Mouse (Mus musculus): ENCODE data around the gene Dusp10.
A peak's percentile ranks its signal among the peaks of the same experiment; 100 is the strongest.

Gene Dusp10

DNA sequence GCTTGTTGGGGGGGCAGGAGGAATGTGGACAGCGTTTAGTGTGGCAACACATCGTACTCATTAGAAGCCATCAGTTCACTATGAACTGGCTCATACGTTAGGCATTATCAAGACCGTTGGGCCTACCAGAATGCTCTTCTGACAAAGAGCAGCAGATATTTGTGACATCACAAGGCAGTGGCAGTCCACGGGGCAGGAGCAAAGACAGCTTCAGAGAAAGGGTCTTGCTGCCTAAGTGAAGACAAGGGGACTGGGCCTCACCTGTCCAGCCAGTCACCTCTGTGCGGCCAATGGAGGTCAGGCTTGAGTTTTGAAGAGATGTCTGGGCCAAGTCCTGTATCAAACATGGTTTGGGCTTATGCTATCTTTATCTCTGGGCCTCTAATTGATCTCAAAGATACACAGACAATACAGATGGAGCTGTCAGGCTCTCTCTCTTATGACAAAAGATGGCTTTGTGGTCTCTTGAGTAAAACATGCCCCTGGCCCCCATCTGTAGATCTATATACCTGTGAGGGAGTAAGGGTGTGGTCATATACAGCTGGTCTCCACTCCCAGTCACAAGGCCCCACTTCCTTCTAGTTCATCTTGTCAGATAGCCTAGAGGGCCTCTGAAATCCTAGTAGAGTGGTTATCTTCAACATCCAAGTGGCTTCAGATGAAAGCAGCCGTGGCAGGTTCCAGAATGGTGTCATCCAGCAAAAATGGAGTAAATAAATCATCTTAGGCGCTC, 17.1 kb downstream of the Dusp10 start:
- no peak for DNase-seq (ENCODE audit: low spot score)

DNA sequence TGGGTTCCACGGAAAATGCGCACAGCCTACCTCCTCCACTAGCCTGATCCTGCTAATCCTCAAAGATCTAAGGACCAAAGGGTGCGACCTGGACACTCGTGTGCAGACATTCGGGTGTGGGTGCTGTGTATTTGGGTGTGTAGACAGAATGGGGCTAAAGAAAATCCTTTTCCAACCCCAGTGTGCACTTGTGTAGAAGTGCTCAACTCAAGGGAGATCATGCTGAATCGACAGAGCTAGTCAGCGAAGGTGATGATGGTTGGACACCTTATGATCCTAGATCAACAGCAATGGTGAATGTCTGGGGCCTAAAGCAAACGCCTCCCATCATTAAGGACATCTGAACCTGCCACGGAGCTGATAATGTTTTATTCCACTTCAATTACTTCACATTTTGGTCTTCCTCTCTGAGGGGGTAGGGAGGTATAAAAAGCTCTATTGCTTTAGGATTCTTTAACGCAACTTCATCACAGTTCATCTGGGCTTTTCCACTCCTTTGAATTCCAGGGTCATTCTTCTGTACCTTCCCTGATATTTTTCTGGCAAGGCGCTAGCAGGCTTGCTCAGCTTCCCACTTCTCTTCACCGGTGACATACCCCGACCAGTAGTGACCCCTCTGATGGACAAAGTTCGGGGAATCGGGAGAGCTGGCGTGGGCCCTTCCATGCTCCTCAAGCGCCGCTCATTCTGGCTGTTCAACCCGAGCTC, 19.7 kb downstream of the Dusp10 start:
- no peak for DNase-seq (ENCODE audit: low spot score)

DNA sequence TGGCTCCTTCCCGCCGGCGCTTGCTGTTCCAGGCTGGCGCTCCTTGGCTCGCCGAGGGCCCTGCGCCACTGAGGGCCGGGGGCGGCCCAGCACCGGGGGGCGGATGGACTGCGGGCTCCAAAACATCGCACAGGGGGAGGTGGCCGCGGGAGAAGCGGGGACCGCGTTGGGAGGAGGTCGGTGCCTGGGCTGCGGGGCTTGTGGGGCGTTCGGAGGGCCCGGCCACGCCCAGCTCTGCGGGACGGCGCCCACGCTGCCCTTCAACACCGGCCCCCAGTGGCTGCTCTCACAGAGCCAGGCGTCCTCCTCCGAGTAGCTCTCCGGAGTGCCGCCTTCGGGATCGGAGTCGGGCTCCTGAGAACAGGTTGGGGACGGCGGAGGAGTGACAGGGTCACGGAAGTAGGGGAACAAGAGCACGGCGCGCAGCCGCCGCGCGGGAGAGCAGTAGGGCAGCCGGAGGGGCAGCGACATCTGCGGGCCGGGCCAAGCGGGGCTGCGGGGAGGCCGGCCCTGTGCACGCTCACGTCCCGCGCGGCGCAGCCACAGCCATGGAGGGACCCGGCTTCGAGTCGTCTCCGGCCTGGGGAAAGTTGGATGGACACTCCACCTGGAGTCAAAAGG, 20.4 kb downstream of the Dusp10 start:
- no peak for DNase-seq (ENCODE audit: low spot score)

DNA sequence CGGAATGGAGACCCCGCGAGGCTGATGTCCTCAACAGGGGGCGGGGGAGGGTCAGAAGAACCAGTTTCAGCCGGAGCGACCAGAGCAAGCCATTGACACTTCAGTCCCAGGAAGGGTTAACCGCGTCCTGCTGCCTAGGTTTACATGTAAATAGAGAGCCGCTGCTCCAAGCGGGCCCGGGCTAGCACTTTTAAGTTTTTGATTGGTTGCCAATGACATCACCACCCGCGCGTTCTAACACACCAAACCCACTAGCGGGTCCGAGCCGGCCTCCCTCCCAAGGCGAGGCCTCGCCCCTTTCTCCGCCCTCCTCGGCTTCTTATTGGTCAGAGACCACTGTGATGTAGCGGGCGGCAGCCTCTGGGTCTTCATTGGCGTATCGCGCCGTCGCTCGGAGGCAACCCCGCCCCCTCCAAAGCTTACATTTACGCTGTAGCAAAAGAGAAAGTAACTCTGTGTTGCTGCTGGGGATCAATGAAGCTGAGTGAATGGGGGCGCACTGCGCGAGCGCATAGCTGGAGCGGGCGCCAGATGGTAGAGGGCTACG, 21.0 kb downstream of the Dusp10 start, which contains the start of gene 1700056E22Rik:
Gene 1700056E22Rik, minus strand, starts transcription at position 291 of the 547 bp plus-strand sequence.
- peak; percentile 98 for DNase-seq (ENCODE audit: low spot score)

DNA sequence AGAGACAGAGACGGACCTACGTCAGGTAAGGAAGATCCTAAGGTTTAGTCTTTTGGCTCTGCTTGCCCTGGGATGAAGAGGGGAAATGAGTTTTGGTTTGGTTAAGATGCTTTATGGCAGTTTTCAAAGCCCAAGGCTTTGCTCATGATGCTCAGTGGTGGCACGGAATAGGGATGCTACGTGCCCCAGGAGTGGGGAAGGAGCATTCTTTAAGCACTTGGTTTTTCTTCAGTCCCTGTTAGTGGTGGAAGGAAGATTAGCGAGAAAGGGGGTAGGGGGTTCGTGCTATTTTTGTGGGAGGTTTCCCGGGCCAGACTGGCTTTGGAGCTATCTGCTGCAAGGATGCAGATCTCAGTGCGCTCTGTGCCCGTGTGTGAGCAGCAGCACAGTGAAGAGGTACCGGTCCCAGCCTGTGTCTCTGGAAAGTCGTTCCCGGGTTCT, 21.7 kb downstream of the Dusp10 start:
- peak; percentile 58 for DNase-seq (ENCODE audit: low spot score)

DNA sequence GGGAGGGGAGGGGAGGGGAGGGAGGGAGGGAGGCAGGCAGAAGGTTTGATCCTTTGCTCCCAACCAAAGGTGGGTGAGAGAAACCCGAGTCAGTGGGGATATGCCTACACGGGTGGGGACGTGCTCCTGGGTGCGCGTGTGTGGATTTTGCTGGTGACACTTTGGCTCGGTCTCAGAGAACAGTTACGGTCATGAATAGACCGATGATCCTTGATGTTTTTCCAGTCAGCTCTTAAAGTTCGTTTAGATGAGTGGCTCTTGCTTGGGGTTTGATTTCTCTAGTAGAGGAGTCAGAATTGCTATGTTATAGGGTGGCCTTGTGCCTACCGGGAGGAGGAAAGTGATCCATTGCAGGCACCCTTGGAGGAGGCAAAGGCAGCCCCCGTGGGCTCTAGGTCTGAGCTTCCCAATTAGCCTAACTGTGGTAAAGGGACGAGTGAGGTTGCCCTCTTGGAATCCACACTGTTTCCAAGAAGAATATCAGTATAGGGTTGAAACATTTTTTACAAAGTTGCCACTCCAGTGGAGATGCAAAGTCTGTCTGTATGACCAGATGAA, 22.3 kb downstream of the Dusp10 start:
- DNase-seq (ENCODE audit: low spot score), result no peak

DNA sequence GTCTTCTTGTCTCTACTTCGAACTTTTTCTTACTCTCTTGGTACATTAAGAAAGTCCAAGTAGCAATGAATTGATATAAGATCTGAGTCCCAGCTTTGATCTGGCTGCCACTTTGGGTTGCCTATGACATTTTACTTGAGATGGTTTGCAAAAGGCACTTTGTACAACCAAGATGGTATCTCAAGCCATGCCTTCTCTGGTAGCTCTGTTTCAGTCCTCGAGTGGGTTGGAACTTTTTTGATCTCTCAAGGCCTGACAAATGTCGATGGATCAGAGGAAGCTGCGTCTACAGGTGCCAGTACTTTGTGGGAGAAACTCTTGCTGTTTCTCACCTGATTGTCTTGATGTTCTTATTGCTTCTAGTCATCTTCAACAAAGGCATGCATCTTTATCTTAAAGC, 24.7 kb downstream of the Dusp10 start:
- no peak for DNase-seq (ENCODE audit: low spot score)

DNA sequence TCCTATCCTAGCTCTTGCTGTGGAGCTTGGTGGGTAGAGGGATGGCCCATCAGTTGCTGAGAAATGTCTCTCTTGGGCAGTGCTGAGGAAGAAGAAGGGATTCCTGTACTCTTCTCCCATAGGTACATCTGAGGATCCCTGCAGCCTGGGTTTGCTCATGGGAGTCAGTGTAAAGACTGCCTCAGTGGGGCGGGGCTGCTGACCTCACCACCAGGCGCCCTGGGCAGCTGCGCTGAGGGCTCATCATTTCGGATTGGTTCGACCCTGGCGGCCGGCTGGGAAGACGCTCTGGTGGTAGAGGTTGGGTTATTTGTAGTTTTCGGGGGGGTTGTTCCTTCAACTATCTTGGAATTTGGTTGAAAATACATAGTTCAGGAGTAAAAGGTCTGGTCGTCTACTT, 26.2 kb downstream of the Dusp10 start:
- DNase-seq (ENCODE audit: low spot score), result no peak

DNA sequence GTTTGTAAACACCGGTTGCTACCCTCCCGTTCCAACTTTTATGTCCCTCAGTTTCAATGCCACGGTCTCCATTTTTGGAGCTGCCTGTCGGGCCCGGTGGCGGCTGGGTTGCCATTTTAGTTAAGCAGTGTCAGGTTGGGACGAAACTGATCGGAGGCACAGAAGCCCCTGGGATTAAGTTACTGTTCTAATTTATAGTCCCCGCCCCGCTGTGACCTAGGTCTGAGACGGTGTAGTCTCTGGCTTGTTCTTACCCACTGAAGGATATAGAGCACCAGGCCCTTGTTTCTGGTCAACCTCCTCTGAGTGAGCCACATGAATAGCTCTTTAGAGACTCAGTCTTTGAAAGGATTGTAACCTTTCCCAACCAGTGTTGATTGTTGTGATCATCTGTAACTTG, 27.1 kb downstream of the Dusp10 start:
- no peak for DNase-seq (ENCODE audit: low spot score)

DNA sequence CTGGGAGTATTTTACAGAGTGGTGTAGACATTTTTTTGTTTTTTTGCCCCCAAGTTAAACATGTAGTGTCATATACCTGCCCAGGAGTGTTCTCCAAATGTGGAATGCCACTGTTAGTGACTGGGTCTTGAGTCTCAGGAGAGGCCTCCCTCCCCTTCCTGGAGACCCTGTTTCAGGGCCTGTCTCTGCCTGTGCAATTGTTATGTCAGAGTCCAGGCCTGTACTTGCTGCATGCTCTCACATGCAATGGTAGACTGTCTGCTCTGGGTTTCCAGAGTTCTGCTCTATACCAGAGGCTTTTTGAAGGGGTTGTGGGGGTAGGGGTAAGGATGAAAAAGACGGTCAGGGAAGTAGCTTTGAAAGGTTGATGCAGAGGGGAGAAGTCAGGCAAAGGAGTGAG, 27.8 kb downstream of the Dusp10 start:
- DNase-seq (ENCODE audit: low spot score), result no peak

DNA sequence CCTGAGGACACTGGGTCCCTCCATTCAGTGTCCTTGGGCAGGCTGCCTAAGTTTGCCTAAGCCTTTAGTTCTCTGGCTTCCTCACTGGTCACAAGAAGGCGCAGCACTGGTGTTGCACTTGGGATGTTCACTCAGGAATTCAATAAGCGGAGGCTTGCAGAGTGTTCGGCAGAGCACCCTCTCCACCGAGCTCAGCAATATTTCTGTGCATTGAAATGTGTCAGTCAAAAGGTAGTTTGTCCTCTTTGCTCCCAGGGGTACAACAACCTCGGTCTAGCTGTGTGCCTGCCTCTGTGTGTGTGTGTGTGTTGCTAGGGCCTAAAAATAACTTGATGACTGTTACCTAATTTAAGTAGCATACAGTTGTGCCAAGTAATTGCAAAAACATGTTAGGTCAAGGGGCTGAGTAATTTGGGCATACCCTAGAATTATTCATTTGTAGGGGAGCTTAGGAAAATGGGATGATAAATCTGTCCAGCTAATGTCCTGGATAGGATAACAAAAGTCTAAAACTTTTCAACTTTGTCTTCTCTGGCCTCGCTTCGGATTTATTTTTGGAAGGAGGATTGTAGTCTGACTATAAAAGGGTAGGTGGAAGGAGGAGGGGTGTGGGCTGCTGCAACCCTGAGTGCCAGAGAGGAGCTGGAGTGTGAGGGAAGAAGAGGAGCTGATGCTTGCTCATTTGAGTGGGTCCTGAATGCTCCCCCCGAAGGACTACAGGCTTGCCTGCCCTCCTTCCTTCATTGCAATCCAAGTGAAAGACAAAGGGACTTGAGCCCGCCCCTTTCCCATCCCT, 28.9 kb downstream of the Dusp10 start:
- no peak for DNase-seq (ENCODE audit: low spot score)

DNA sequence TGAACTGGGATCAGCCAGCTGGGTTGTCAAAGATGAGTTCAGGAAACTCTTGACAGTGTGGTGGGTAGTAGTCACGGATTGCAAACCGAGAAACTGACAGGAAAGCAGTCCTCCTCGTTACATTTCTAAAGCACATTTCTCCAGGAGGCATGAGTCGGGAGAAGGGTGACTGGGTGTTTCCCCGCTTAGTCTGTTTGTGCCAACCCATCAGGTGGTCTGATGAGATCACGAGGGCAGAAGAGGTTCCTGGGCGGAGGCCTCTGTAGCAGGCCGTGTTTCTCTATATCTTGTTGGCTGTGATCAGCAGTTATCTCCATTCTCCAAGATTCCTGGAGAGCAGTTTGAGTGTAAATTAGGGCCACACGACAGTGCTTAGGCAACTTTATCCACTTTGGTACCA, 29.6 kb downstream of the Dusp10 start:
- DNase-seq (ENCODE audit: low spot score), result no peak

DNA sequence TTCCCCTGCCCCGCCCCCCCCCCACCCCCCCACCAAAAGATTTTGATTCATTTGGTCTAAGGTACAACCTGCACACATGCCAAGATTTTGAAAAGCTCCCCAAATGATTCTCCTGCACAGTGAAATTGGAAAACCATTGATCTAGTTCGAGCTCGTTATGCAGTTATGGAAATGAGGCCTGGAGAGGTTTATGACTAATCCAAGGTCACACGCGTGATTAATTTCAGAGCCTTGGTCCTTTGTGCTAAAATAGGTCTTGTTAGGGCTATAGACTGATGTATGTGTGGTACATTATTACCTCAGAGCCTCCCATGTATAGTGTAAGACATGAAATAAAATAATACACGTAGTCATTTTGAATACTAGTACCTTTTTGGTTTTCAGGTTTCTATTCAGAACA, 30.3 kb downstream of the Dusp10 start:
- DNase-seq (ENCODE audit: low spot score), result no peak

DNA sequence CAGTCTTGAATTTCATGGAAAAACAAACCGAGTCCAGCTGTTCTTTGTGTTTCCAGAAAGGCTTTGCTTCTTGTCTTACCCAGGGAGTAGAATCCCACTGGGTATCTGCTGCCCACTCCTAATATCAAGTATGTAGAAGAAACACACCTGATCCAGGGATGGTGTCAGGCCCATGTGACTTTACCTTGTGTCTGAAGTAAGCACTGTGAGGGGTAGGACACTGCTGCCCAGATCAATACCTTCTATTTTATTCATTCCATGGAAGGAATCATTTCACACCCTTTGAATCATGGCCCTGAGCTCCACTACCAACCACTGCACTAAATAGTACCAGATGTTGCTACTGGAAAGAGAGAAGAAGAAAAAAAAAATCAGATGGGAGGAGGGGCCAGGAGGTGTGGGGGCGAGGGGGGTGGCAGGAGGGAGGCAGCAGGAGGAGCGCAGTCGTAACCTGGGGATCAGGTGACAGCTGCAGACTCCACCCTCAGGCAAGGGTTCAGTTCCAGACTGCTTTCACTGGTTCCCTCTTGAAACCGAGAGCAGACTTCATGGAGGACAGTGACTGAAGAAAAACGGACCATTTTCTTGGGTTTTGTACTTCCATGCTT, 33.1 kb downstream of the Dusp10 start:
- DNase-seq (ENCODE audit: low spot score), result peak; percentile 41

DNA sequence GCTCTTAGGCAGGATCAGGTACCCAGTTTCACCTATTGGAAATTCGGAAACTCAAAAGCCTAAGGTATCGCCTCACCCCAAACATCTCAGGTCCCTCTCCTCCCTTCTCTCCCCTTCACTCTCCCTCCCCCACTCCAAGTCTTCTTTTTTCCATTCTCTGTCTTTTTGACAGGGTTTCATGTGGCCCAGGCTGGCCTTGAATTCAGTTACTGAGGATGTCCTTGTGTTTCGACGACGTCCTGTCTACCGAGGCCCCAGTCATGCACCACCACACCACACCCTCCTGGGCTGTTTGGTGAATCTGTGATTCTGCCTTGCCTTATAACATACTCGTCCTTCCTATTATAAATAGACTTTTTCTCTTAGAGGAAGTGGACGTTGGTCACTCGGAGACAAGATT, 34.7 kb downstream of the Dusp10 start:
- DNase-seq (ENCODE audit: low spot score), result no peak

DNA sequence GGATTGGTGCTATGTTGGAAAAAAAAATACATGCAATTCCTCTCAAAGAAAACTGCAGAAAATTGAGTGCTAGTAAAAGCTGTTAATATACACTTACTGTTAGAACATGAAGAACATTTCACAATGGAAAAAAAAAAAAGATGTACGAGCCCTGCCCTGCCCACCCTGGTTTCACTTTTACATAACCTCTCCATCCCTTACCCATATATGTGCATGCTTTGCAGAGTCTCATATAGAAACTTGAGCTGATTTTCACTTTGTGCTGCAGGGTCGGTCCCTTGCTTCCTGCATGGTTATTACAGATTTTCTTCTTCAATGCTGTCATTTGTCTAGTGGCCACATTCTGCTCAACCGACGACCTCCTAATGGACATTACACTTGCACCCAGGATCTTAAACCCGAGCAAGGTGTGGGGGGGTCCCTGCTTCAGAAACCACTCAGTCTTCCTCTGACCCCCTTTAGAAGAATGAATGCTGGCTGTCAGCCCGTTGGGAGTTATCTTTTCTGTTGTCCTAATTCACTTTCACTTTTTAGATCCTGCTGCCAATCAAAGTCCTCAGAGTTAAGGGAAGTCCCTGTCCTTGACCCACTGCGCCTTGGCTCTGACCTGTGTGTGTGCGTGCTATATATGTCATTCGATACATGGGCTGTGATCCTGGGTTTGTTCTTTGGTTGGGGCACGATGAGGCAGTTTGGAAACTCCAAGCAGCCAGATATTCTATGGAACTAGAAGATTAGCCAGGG, 35.7 kb downstream of the Dusp10 start:
- DNase-seq (ENCODE audit: low spot score), result no peak

DNA sequence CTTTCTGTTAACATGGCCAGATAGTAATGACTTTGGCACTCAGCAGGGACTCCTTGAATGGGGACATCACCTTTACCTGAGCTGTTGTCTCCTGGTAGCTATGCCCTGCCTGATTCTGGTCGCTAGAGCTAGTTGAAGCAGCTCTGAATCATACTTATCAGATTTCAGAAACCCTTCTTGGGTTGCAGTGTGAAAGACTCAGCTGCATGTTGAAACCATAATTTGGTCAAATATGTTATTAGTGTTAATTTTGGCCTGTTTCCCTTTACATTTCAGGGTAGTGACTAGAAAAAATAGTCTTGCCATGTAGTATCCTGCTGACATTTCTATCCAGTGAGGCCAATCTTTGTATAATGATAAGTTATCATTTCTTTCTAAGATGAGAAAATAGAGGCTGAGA, 38.2 kb downstream of the Dusp10 start:
- DNase-seq (ENCODE audit: low spot score), result no peak

DNA sequence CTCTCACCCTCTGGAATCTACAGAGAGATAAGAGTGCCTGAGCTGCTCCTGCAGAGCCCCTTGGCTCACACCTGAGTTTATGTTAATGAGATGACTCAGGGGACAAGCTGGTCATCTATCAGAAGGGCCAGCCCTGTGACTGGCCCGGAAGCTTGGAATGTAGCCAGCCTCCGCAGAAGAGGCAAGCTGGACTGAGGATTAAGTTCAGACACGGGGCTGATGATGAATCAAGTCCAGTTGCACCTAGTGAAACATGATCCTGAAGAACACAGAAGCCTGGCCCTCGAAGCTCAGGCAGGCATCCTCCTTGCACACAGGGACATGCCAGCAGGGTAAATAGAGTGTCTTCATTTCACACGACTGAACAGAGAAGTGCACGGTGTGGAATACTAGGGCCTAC, 38.7 kb downstream of the Dusp10 start:
- peak; percentile 32 for DNase-seq (ENCODE audit: low spot score)

DNA sequence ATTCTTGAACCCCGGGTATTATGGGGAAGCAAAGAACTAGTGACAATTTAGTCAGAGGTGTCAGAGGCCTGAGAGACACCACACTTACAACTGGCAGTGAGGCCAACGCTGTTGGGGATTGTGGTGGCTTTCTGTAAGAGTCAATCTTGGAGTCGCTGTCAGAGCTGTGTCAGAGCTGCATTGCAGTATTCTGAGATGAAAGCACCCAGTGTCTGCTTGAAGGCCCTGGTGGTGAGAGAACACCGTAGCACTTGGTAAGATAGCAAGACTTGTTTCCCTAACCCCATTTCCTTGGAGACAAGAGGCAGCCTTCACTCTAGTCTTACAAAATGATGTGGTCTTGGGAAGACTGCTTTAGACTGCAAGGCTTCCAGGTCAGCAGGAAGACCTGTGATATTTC, 39.2 kb downstream of the Dusp10 start:
- no peak for DNase-seq (ENCODE audit: low spot score)

DNA sequence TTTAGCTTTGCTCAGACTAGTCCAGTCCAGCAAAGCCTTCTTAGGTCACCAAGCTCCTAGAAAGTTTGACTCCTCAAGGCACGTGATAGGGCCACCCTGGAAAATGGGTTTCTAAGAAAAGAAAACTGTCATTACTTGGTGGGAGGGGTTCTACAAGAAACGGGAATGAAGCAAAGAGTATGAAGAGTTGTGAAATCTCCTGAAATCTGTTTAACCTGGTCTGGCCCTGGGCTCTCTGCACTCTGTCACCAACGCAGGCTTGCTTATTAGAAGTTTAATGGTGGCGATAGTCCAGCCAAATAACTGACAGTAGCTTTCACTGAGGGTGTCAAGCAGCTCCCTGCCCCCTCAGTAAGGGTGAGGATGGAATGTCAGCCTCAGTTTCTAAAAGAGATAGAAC, 40.0 kb downstream of the Dusp10 start:
- DNase-seq (ENCODE audit: low spot score), result no peak

DNA sequence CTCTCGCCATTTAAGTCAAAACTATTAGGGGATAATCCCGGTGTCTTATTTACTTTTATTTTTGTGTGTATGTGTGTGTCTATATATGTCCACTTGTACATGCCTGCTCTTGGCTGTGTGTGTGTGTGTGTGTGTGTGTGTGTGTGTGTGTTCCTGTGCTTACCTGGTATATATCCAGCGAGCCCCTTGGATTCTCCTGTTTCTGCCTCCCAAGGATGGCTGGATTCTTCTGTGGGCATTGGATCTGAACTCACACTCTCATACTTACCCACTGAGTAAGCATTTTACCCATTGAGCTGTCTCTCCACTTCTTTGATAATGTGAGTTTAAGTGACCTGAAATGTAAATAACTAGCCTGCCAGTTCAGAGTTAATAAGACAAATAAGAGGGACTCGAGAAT, 40.6 kb downstream of the Dusp10 start:
- no peak for DNase-seq (ENCODE audit: low spot score)

Measured in embryo, embryonic 10 days (tissue).